24 mouse cellular contexts compared by ENCODE assay signal in genomic region chr10:96575338-96575737, GRCm38 (mm10). TPM values are rescaled to one million over a fixed set of nuclear protein-coding genes. Genes with fewer than 3 reads are reported as not detected.
DNase-seq lines count a peak whose midpoint lies in the region; ATAC-seq lines count a peak whose summit lies in the region.
"Had no signal": no experiment of that assay in that cellular context is flagged by ENCODE, and none has a peak within 500 bp of the region (broad histone marks: within the 10 kb centered on the region; RNA-seq: fewer than 3 reads in every experiment).

No protein-coding gene starts in this region.

- no peaks in the 10 kb centered on the region for H3K9me3 ChIP-seq in midbrain, embryonic 11.5 days (ENCODE audit: control insufficient read depth, low read length)
- H3K9me3 ChIP-seq in midbrain, embryonic 13.5 days = no peaks in the 10 kb centered on the region
- H3K9me3 ChIP-seq: forebrain, embryonic 10.5 days; forebrain, embryonic 13.5 days; heart, embryonic 10.5 days; heart, embryonic 13.5 days had no signal

- no peak for ATAC-seq in midbrain, embryonic 11.5 days (ENCODE audit: low FRiP score)
- no peak for ATAC-seq in midbrain, embryonic 13.5 days
- peak; percentile 60 for ATAC-seq in activated CD4-positive, CD25-positive, alpha-beta regulatory T cell, adult 4 months
- ATAC-seq in megakaryocyte progenitor cell, adult 5-6 weeks (replicated peaks; ENCODE audit: poor library complexity) = 0 out of 2 replicates have a peak, but pooled peaks have one; percentile 11
- no peak for ATAC-seq in monocyte, adult 5-6 weeks (replicated peaks; ENCODE audit: insufficient number of reproducible peaks, low FRiP score, low TSS enrichment, poor library complexity, severe bottlenecking)
- ATAC-seq: forebrain, embryonic 13.5 days; forebrain, embryonic 16.5 days; hindbrain, postnatal 0 days had no signal

- H3K4me1 ChIP-seq in midbrain, embryonic 11.5 days (ENCODE audit: control insufficient read depth, insufficient read depth, low read length) = peaks cover 6% of the 10 kb centered on the region; the same call in 1 of the 2 replicates
- H3K4me1 ChIP-seq in midbrain, embryonic 13.5 days (replicated peaks) = peaks cover 9% of the 10 kb centered on the region
- H3K4me1 ChIP-seq: forebrain, embryonic 13.5 days; heart, embryonic 10.5 days; heart, embryonic 13.5 days had no signal

- 90% methylated on average over 5 of the region's 5 CpGs for WGBS in midbrain, embryonic 11.5 days
- WGBS in midbrain, embryonic 13.5 days = 88% methylated on average over 5 of the region's 5 CpGs

- no peak overlapping the region for H3K27ac ChIP-seq in midbrain, embryonic 11.5 days (ENCODE audit: low read depth, low read length)
- no peak overlapping the region for H3K27ac ChIP-seq in midbrain, embryonic 13.5 days
- H3K27ac ChIP-seq: forebrain, embryonic 10.5 days; forebrain, embryonic 13.5 days; heart, adult 2 months; heart, embryonic 10.5 days; heart, embryonic 13.5 days; hindbrain, embryonic 14.5 days; hindbrain, postnatal 0 days had no signal

- no peak overlapping the region for H3K9ac ChIP-seq in midbrain, embryonic 11.5 days (ENCODE audit: low read length)
- no peak overlapping the region for H3K9ac ChIP-seq in midbrain, embryonic 13.5 days (replicated peaks)
- H3K9ac ChIP-seq: forebrain, embryonic 13.5 days; heart, embryonic 13.5 days; hindbrain, embryonic 14.5 days had no signal

- H3K4me2 ChIP-seq in midbrain, embryonic 11.5 days = no peak overlapping the region
- H3K4me2 ChIP-seq in midbrain, embryonic 13.5 days (replicated peaks) = no peak overlapping the region
- H3K4me2 ChIP-seq: forebrain, embryonic 13.5 days; heart, embryonic 13.5 days; hindbrain, embryonic 14.5 days had no signal

- H3K27me3 ChIP-seq in midbrain, embryonic 11.5 days (ENCODE audit: control insufficient read depth, insufficient read depth, low read length) = no peaks in the 10 kb centered on the region
- H3K27me3 ChIP-seq in midbrain, embryonic 13.5 days = no peaks in the 10 kb centered on the region
- H3K27me3 ChIP-seq: forebrain, embryonic 13.5 days; heart, embryonic 13.5 days had no signal

- peak; percentile 56 for DNase-seq in midbrain, embryonic 11.5 days (ENCODE audit: low spot score, missing footprints)
- DNase-seq in CD4-positive, CD25-positive, alpha-beta regulatory T cell, adult 2 months (ENCODE audit: low read depth, low spot score) = peak; percentile 64
- DNase-seq in layer of hippocampus, postnatal 10 days (ENCODE audit: low spot score in 2 of 2) = no peak
- no peak for DNase-seq in layer of hippocampus, adult 9-11 months
- DNase-seq: adrenal gland, postnatal 14 days; cerebellum, adult 11-12 months; cerebellum, adult 9-10 months; cerebellum, postnatal 14 days; gastrocnemius, postnatal 10 days; gastrocnemius, postnatal 36 days; heart, adult 2 months; heart, postnatal 14 days; heart, postnatal 4 days had no signal

- no peaks in the 10 kb centered on the region for H3K36me3 ChIP-seq in midbrain, embryonic 11.5 days (ENCODE audit: control insufficient read depth, insufficient read depth, low read length)
- H3K36me3 ChIP-seq in midbrain, embryonic 13.5 days = no peaks in the 10 kb centered on the region
- H3K36me3 ChIP-seq: forebrain, embryonic 10.5 days; heart, embryonic 10.5 days; heart, embryonic 13.5 days had no signal

- no peak overlapping the region for H3K4me3 ChIP-seq in midbrain, embryonic 11.5 days (ENCODE audit: low read depth, low read length)
- H3K4me3 ChIP-seq in midbrain, embryonic 13.5 days (replicated peaks) = no peak overlapping the region
- H3K4me3 ChIP-seq: forebrain, embryonic 10.5 days; forebrain, embryonic 13.5 days; heart, adult 2 months; heart, embryonic 10.5 days; heart, embryonic 13.5 days had no signal

RNA-seq across cellular contexts. Expression of gene Btg1, which starts 41.5 kb away (rescaled TPM):
- 44.7 and 47.5 TPM in 2 replicates for polyA plus RNA-seq in midbrain, embryonic 11.5 days (2014; fragmentation: Nextera tagmentation; extraction: Ambion mirVana)
- polyA plus RNA-seq in midbrain, embryonic 13.5 days (2015; fragmentation: Nextera tagmentation; extraction: Ambion mirVana) = 52.9 and 58.2 TPM in 2 replicates
- polyA plus RNA-seq in activated CD4-positive, CD25-positive, alpha-beta regulatory T cell, adult 4 months (2017; shearing (Covaris generic)) = 100 to 1,000 TPM; 187 to 198 TPM
- 35.2 and 37.5 TPM in 2 replicates for total RNA-seq in megakaryocyte progenitor cell, adult 5-6 weeks (2015)
- total RNA-seq in megakaryocyte progenitor cell, adult 5-6 weeks (2017) = 31.5 and 34.6 TPM in 2 replicates
- total RNA-seq in layer of hippocampus, postnatal 10 days (2021) = 10 to 100 TPM; 38.1 to 44.5 TPM
- total RNA-seq in monocyte, adult 5-6 weeks (2017) = 595 to 720 TPM (median 610 TPM) in 3 replicates

Comparison
In these comparisons a context has a peak if more than half of its experiments do, and no peak if none do; other contexts are left out.
1. ATAC-seq: peak in activated CD4-positive, CD25-positive, alpha-beta regulatory T cell, adult 4 months (single experiment) and megakaryocyte progenitor cell, adult 5-6 weeks (single experiment); none in midbrain, embryonic 11.5 days (single experiment), midbrain, embryonic 13.5 days (single experiment) and monocyte, adult 5-6 weeks (single experiment).
2. DNase-seq: peak in midbrain, embryonic 11.5 days (single experiment) and CD4-positive, CD25-positive, alpha-beta regulatory T cell, adult 2 months (single experiment); none in layer of hippocampus, postnatal 10 days (0 of 2) and layer of hippocampus, adult 9-11 months (single experiment).
3. RNA of gene Btg1, which starts 41.5 kb away (total RNA-seq): 595 to 720 TPM in monocyte, adult 5-6 weeks; 38.1 to 44.5 TPM in layer of hippocampus, postnatal 10 days and 31.5 to 37.5 TPM in megakaryocyte progenitor cell, adult 5-6 weeks; every median in the first group is over 10 times any median in the second.